Mouse (Mus musculus): Measurements from ENCODE around the gene Plcz1. TPM values are rescaled to one million over a fixed set of nuclear protein-coding genes. Genes with fewer than 3 reads are reported as not detected.

The Plcz1 gene
- polyA plus RNA-seq, 1 experiment, result 0.23 TPM

DNA sequence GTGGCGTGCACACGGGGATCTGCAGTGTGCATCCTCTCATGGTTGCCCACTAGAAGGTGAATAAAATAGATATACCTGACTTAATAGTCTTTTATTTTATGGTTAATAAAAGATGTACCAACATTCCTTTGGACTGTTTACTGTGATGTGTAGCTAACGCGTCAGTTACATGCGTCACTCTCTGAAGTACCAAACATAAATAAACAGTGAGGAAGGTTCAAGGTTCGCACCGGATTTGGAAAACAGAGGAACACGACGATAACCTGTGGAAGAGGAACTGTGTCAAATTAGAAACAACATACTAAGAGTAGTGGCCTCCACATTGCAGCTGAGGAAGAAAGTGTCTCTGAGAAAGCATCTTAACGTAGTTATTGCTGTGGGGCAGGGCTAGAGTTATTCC is 51.7 kb downstream of the Plcz1 start:
- Histone ChIP-seq H3K4me3 (ENCODE audit: insufficient read depth, low read length) (no peak overlapping the region), H3K4me1 (ENCODE audit: control insufficient read depth, insufficient read depth, low read length) (no peaks in the 10 kb centered on the region), H3K27ac (ENCODE audit: insufficient read depth, low read length) (no peak overlapping the region)
- TF ChIP-seq CTCF (IDR thresholded peaks at IDR 0.05; ENCODE audit: extremely low read depth, insufficient read depth, low read length) (no peak), POLR2A (IDR thresholded peaks at IDR 0.05; ENCODE audit: extremely low read depth, insufficient read depth, low read length) (no peak)

DNA sequence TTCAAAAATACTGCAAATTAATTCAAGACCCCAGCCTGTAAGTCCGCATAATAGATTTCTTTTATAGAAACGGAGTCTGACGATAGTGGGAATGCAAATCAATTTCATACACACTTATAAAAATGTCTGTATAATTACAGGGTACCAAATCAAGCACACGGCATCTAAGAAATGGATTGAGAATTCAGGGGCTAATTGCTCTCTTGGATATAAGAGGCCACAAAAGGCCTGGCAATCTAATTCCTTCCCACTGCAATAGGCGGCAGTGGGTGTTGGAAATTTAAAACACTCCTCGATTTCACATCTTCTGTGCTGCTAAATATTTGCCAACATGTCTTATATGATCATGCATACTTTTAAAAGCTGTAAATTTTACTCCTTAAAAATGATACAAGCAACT is 52.2 kb downstream of the Plcz1 start:
- TF ChIP-seq POLR2A (IDR thresholded peaks at IDR 0.05; ENCODE audit: extremely low read depth, insufficient read depth, low read length) (no peak), CTCF (IDR thresholded peaks at IDR 0.05; ENCODE audit: extremely low read depth, insufficient read depth, low read length) (no peak)
- H3K4me3 ChIP-seq (ENCODE audit: insufficient read depth, low read length), result no peak overlapping the region
- H3K27ac ChIP-seq (ENCODE audit: insufficient read depth, low read length), result no peak overlapping the region
- H3K4me1 ChIP-seq (ENCODE audit: control insufficient read depth, insufficient read depth, low read length), result no peaks in the 10 kb centered on the region

DNA sequence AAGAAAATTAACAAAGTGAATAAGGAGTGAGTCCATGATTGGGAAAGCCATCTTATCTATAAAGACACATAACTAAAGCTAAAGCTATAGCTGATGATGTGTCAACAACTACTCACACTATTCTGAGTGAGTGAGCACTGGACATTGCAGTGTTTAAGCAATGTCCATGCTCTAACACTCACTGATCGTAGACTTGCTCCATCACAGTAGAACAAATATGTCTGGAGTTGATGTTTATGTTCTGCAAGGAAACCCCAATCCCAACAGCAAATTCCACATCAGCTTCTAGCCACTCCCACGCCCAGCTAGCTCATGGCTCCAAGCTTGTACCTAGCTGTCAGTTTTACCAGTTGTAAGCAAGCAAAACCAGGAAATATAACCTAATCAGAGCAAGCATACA is 54.7 kb downstream of the Plcz1 start:
- no peak overlapping the region for H3K27ac ChIP-seq (ENCODE audit: insufficient read depth, low read length)

DNA sequence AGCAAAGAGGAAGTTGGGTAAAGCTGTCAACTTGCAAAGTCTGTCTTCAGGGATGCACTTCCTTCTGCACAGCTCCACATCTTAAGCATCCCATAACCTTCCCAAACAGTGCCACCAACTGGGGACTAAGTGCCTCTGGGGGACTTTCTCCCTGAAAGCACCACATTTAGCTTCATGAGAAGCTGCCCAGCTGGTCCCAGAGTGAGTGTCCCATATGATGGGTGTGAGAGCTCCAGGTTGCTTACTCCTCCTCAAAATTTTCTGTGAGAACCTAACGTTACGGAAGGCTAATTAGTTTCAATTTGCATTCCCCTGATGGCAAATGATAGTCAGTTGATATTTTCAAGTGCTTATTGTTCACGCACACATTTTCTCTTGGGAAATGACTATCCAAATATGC is 57.2 kb downstream of the Plcz1 start:
- TF ChIP-seq CTCF (IDR thresholded peaks at IDR 0.05; ENCODE audit: extremely low read depth, insufficient read depth, low read length), result no peak
- no peak for TF ChIP-seq POLR2A (IDR thresholded peaks at IDR 0.05; ENCODE audit: extremely low read depth, insufficient read depth, low read length)
- H3K27ac ChIP-seq (ENCODE audit: insufficient read depth, low read length), result no peak overlapping the region
- no peaks in the 10 kb centered on the region; the same call in 1 of the 2 replicates for H3K4me1 ChIP-seq (ENCODE audit: control insufficient read depth, insufficient read depth, low read length)
- H3K4me3 ChIP-seq (ENCODE audit: insufficient read depth, low read length), result no peak overlapping the region

More for the DNA sequence above, 54.7 kb downstream of the Plcz1 start:
- no peak for TF ChIP-seq CTCF (IDR thresholded peaks at IDR 0.05; ENCODE audit: extremely low read depth, insufficient read depth, low read length)
- no peak overlapping the region for H3K4me3 ChIP-seq (ENCODE audit: insufficient read depth, low read length)
- H3K4me1 ChIP-seq (ENCODE audit: control insufficient read depth, insufficient read depth, low read length), result no peaks in the 10 kb centered on the region; the same call in 1 of the 2 replicates

DNA sequence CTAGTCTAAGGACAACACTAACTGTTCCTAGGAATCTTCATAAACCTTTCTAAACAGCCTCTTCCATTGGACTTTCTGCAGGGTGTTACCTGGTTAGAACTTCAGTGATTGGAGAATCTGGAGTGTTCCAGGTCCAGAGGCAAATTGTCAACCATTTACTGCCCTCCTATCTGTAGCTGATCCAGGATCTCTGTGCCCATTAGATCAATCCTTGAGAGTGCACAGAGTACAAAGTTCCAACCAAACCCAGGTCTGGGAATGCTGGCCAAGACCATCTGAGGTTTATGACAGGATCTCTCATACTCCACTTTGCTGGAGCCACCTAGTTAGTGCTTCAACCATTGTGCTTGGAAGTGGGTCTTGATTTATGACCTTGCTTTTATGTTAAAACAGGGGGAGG is 60.2 kb downstream of the Plcz1 start:
- TF ChIP-seq CTCF (IDR thresholded peaks at IDR 0.05; ENCODE audit: extremely low read depth, insufficient read depth, low read length), result no peak
- no peak for TF ChIP-seq POLR2A (IDR thresholded peaks at IDR 0.05; ENCODE audit: extremely low read depth, insufficient read depth, low read length)
- Histone ChIP-seq H3K4me1 (ENCODE audit: control insufficient read depth, insufficient read depth, low read length) (no peaks in the 10 kb centered on the region; the same call in 1 of the 2 replicates), H3K27ac (ENCODE audit: insufficient read depth, low read length) (no peak overlapping the region), H3K4me3 (ENCODE audit: insufficient read depth, low read length) (no peak overlapping the region)

DNA sequence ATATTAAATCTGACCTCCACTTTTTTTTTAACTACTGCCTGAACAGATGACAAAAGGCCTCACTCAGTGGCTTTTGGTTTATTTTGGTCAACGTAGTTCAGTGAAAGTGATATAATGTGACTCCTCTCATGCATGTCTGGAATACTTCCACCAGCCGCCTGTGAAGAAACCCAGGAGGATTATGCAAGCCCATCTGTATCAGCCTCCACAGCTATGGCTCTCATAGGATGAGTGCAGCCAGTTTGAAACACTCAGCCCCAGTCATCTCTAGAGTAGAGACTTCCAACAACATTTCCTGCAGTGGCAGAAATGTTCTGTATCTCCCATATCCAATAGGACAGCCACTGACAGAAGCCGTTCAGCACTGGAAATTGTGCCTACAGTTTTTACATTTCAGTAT is 63.1 kb downstream of the Plcz1 start:
- Histone ChIP-seq H3K4me1 (ENCODE audit: control insufficient read depth, insufficient read depth, low read length) (peaks cover 2% of the 10 kb centered on the region; the same call in 1 of the 2 replicates), H3K27ac (ENCODE audit: insufficient read depth, low read length) (no peak overlapping the region), H3K4me3 (ENCODE audit: insufficient read depth, low read length) (no peak overlapping the region)
- TF ChIP-seq POLR2A (IDR thresholded peaks at IDR 0.05; ENCODE audit: extremely low read depth, insufficient read depth, low read length) (no peak), CTCF (IDR thresholded peaks at IDR 0.05; ENCODE audit: extremely low read depth, insufficient read depth, low read length) (no peak)

DNA sequence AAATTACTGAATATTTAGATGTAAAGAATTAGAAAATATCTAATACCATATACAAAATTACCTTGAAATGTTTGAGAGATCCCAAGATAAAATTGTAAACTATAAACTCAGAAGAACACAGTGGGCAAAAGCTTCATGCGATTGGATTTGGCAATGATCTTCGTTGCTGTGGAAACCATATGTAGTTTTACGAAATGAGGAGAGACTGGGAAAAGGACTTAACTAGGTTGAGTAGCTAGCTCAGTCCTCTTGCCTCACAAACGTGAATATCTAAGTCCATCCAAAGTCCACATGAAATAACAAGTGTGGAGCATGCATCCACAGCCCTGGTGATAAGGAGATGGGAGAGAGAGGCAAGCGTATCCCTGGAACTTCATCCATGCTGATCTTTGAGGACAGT is 66.6 kb downstream of the Plcz1 start:
- peaks cover 2% of the 10 kb centered on the region; the same call in 1 of the 2 replicates for H3K4me1 ChIP-seq (ENCODE audit: control insufficient read depth, insufficient read depth, low read length)
- TF ChIP-seq POLR2A (IDR thresholded peaks at IDR 0.05; ENCODE audit: extremely low read depth, insufficient read depth, low read length) (no peak), CTCF (IDR thresholded peaks at IDR 0.05; ENCODE audit: extremely low read depth, insufficient read depth, low read length) (no peak)

DNA sequence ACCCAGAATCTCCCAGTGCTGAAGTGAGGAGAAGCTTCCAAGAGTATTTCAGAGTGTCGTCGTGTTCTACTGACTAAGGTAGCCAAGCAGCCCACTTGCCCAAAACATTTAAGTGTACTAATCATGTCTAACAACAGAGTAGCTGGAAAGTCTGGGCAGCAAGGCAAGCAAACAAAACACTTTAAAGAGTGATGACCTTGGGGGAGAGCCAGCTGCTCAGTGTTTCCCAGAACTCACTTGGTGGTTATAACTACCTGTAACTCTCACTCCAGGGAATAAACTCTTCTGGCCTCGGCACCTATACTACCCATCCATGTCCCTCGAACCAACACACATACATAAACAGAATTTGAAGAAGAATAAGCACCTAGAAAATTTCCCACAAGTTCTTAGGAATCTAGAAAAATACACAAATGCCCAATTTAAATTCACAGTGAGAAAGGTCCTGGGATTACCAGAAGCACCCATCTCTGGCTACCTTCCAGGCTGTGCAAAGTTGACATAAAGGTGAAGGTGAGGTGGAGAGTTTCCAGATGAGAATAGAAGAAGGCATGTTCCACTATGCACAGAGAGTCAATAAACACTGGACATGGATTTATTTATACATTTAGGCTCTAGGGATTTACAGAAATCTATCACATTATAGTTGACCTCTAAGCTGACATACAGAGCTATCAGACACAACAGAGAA is 69.5 kb downstream of the Plcz1 start:
- H3K27ac ChIP-seq (ENCODE audit: insufficient read depth, low read length), result no peak overlapping the region
- TF ChIP-seq POLR2A (IDR thresholded peaks at IDR 0.05; ENCODE audit: extremely low read depth, insufficient read depth, low read length), result no peak
- TF ChIP-seq CTCF (IDR thresholded peaks at IDR 0.05; ENCODE audit: extremely low read depth, insufficient read depth, low read length), result no peak
- H3K4me1 ChIP-seq (ENCODE audit: control insufficient read depth, insufficient read depth, low read length), result peaks cover 3% of the 10 kb centered on the region; the same call in 1 of the 2 replicates
- H3K4me3 ChIP-seq (ENCODE audit: insufficient read depth, low read length), result no peak overlapping the region

More for the DNA sequence above, 66.6 kb downstream of the Plcz1 start:
- H3K4me3 ChIP-seq (ENCODE audit: insufficient read depth, low read length), result no peak overlapping the region
- H3K27ac ChIP-seq (ENCODE audit: insufficient read depth, low read length), result no peak overlapping the region

DNA sequence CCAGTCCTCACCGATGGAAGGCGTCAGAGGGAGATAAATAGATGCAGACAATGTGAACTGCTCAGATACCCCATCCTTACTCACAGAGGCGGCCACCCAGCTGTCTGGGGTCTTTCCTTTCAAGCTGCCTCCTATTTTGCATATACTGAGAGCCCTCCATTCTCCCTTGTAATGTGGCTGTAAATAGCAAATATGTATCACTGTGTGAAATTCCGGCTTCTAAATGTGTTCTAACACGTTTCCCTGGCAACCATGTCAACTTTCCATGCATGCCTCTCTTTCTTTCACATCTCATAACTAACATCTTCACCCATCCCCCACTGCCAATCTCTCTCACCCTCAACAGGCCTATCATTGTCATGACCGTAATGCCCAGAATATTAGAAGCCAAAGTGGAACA is 74.6 kb downstream of the Plcz1 start:
- peaks cover 1% of the 10 kb centered on the region; the same call in 1 of the 2 replicates for H3K4me1 ChIP-seq (ENCODE audit: control insufficient read depth, insufficient read depth, low read length)
- TF ChIP-seq CTCF (IDR thresholded peaks at IDR 0.05; ENCODE audit: extremely low read depth, insufficient read depth, low read length) (no peak), POLR2A (IDR thresholded peaks at IDR 0.05; ENCODE audit: extremely low read depth, insufficient read depth, low read length) (no peak)
- H3K4me3 ChIP-seq (ENCODE audit: insufficient read depth, low read length), result no peak overlapping the region
- H3K27ac ChIP-seq (ENCODE audit: insufficient read depth, low read length), result no peak overlapping the region

DNA sequence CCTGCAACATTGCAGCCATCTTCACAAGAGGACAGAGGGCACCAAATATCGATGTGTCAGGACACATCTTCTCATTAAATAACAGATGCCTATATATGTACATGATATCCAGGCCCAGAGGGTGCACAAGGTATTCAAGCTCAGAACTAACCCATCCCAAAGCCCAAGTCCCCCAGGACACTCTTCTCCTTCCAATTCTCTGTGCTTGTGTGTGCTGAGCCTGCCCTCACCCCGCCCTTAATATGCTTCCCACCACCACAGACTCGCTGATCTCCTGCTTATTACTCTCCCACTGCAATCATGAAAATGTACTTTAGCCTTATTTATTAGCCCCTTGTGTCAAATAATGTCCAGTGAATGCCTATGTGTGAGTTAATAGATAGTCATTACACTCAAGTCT is 76.4 kb downstream of the Plcz1 start:
- H3K27ac ChIP-seq (ENCODE audit: insufficient read depth, low read length), result no peak overlapping the region
- TF ChIP-seq CTCF (IDR thresholded peaks at IDR 0.05; ENCODE audit: extremely low read depth, insufficient read depth, low read length) (no peak), POLR2A (IDR thresholded peaks at IDR 0.05; ENCODE audit: extremely low read depth, insufficient read depth, low read length) (no peak)
- H3K4me3 ChIP-seq (ENCODE audit: insufficient read depth, low read length), result no peak overlapping the region
- peaks cover 1% of the 10 kb centered on the region; the same call in 1 of the 2 replicates for H3K4me1 ChIP-seq (ENCODE audit: control insufficient read depth, insufficient read depth, low read length)

Data from cortical plate, adult 2 months (tissue).